In the genomic region with DNA sequence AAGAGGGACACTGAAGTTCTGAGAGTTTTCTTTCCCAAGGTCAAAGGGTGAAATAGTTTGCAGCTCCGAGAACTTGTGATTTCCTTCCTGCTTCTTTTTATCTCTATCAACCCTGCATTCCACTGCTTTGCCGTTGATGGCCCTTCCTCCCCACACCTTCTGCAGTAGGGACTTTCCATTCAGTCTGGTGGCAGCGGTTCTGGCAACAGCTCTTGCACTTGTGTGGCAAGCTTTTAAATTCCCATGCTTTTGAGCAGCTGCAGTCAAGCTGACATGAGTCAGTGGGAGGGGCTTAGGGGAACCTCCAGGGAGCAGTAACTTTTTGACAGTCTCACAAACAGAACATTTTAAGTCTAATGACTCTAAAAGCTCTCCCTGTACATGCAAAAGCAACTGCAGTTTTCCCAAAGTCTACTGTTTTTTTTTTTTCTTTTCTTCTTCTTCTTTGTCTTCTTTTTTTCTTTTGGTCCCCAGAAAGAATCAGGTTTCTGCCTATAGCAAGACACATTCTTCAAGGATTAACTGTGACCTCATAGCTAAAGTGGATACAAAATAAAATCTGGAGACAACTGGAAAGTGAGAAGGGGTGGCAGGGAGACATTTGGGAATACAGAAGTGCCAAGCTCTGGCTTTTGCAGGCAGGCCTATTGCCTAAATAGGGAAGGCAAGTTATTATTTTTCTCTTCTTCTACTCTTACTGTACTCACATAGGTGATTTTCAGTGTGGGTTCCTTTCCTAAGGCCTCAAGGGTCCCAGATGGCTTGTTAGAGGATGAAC, we compare ENCODE assay signal across 8 mouse cellular contexts.
DNase-seq lines count a peak whose midpoint lies in the region; ATAC-seq lines count a peak whose summit lies in the region.

No protein-coding gene starts in this region.

- no peak for ATAC-seq in forebrain, embryonic 11.5 days (replicated peaks; ENCODE audit: low FRiP score)

- DNase-seq in urinary bladder, postnatal 14 days (ENCODE audit: low spot score), result peak; percentile 42
- DNase-seq in urinary bladder, adult 2 months (ENCODE audit: low spot score), result no peak
- peak; percentile 33 to 47 for DNase-seq in gastrocnemius, adult 8-10 months (ENCODE audit: low spot score in 2 of 2)
- peak; percentile 72 for DNase-seq in kidney, adult 11 months
- peak; percentile 45 for DNase-seq in lung, postnatal 14 days
- DNase-seq in layer of hippocampus, adult 8-10 months (ENCODE audit: low spot score in 2 of 2), result no peak
- DNase-seq in left cerebral cortex, postnatal 14 days (ENCODE audit: low spot score in 2 of 2), result no peak
- no peak for DNase-seq in forebrain, embryonic 11.5 days (ENCODE audit: low spot score)

- no peaks in the 10 kb centered on the region for H3K9me3 ChIP-seq in forebrain, embryonic 11.5 days (ENCODE audit: control insufficient read depth, low read length)

- no peaks in the 10 kb centered on the region for H3K4me1 ChIP-seq in forebrain, embryonic 11.5 days (replicated peaks; ENCODE audit: control insufficient read depth, insufficient read depth, low read length)

- H3K4me2 ChIP-seq in forebrain, embryonic 11.5 days (ENCODE audit: low read depth, low read length, severe bottlenecking), result no peak overlapping the region

- H3K27ac ChIP-seq in forebrain, embryonic 11.5 days (ENCODE audit: low read depth, low read length), result no peak overlapping the region

- H3K36me3 ChIP-seq in forebrain, embryonic 11.5 days (ENCODE audit: control insufficient read depth, insufficient read depth, low read length), result no peaks in the 10 kb centered on the region

- WGBS in forebrain, embryonic 11.5 days, result 6% methylated on average over 3 of the region's 3 CpGs

- no peak overlapping the region for H3K4me3 ChIP-seq in forebrain, embryonic 11.5 days (ENCODE audit: low read depth, low read length)

- no peaks in the 10 kb centered on the region for H3K27me3 ChIP-seq in forebrain, embryonic 11.5 days (ENCODE audit: control insufficient read depth, insufficient read depth, low read length)

- H3K9ac ChIP-seq in forebrain, embryonic 11.5 days (ENCODE audit: low read length), result no peak overlapping the region

- intact Hi-C loops in left cerebral cortex, postnatal 14 days (cut with DNase I), result no loop called here

Comparison
In these comparisons a context has a peak if more than half of its experiments do, and no peak if none do; other contexts are left out.
1. DNase-seq: peak in urinary bladder, postnatal 14 days (single experiment), gastrocnemius, adult 8-10 months (2 of 2), kidney, adult 11 months (single experiment) and lung, postnatal 14 days (single experiment); none in urinary bladder, adult 2 months (single experiment), layer of hippocampus, adult 8-10 months (0 of 2), left cerebral cortex, postnatal 14 days (0 of 2) and forebrain, embryonic 11.5 days (single experiment).